Mouse (Mus musculus) testis, adult 2 months (tissue): Measurements from ENCODE around the gene Cotl1.

Source experiments
- CTCF ChIP-seq: fragments of 200-500 bp; IDR thresholded peaks from 2 replicates; pipeline ENCODE4 v1.5.1; 2012; ENCODE audit warnings: low read depth, mild to moderate bottlenecking, inconsistent platforms, low read length, moderate library complexity; ENCODE audit not compliant: control insufficient read depth, insufficient read depth, insufficient replicate concordance
- POLR2A ChIP-seq: fragments of 200-500 bp; IDR thresholded peaks from 2 replicates; pipeline ENCODE4 v1.6.1; 2012; ENCODE audit warnings: low read depth, mild to moderate bottlenecking, inconsistent platforms, low read length, moderate library complexity; ENCODE audit not compliant: control insufficient read depth

GRCm38 (mm10) chr8:119869616-119870015, 29.3 kb upstream of the Cotl1 start:
- no peak for TF ChIP-seq CTCF
- TF ChIP-seq POLR2A = no peak
